Mouse (Mus musculus) hematopoietic stem cell, adult 5-6 weeks (primary cell): ENCODE results near the gene Axin2. TPM values are rescaled to one million over a fixed set of nuclear protein-coding genes. Genes with fewer than 3 reads are reported as not detected.
A peak's percentile ranks its signal among the peaks of the same experiment; 100 is the strongest.
"Not testable (repeated sequence)": the region's sequence is repeated elsewhere in the genome, so short reads cannot be mapped to it uniquely, and the experiment has no call there.

ENCODE experiments used
- ATAC-seq, 2 experiments: fragments of 125-278 bp in 1 of 2; replicated peaks in 1 of 2; 2 replicates each; pipeline ENCODE4 v1.8.0; 2016 to 2017; ENCODE audit warnings: inconsistent platforms in 2 of 2, mild to moderate bottlenecking in 2 of 2, moderate number of reproducible peaks in 2 of 2, low read depth in 1 of 2, moderate TSS enrichment in 1 of 2; ENCODE audit not compliant: low FRiP score in 2 of 2, poor library complexity in 2 of 2, severe bottlenecking in 2 of 2, insufficient read depth in 1 of 2, low TSS enrichment in 1 of 2
- total RNA-seq: library from RNA; stranded (forward); fragments of 172-1452, 232-1000 nt; gene quantifications from 2 replicates; pipeline ENCODE4 v1.2.3, GENCODE M21; 2017

The Axin2 gene
- total RNA-seq = 0.69 and 1.2 TPM in 2 replicates

DNA sequence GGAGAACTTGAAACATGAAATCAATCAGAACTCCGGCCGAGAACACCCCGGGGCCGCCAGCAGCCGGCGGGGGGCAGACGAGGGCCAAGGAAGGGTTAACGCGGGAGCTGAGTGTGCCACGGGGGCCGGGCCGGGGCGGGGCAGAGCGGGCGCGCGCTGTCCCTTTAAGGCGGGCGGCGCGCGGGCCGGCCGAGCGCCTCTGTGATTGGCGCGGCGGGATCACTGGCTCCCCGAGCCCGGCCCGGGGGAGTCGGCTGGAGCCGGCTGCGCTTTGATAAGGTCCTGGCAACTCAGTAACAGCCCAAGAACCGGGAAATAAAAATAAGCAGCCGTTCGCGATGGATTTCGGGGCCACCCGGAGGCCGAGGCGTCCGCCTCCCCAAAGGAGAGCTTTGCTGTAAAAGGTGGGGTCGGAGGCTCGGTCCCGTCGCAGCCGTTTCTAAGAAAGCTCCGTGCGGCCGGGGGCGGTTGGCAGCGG lies at the start of gene Axin2:
TSS of gene Axin2 (plus strand) at position 192 of the 478 bp plus-strand sequence.
- peak; percentile 77 for ATAC-seq

GRCm38 (mm10) chr11:108871284-108871683 lies 48.9 kb upstream of the Axin2 start:
- not testable (repeated sequence) for ATAC-seq

DNA sequence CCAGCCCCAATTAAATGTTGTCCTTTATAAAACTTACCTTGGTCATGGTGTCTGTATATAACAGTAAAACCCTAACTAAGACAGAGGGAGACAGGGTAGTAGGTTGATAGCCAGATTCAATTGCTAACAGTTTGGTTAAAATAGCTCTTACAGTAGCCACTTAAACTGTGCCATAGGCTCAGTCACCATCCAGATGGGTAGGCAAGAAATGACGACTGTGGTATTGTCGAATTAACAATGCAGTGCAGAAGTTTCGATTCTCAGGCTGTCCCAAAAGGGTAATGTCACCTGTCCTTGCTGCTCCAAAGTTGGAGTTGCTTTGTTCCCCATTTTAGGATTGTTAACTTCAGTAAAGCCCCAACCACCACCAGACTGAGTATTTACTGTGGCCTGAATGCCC lies 48.4 kb upstream of the Axin2 start:
- no peak for ATAC-seq

DNA sequence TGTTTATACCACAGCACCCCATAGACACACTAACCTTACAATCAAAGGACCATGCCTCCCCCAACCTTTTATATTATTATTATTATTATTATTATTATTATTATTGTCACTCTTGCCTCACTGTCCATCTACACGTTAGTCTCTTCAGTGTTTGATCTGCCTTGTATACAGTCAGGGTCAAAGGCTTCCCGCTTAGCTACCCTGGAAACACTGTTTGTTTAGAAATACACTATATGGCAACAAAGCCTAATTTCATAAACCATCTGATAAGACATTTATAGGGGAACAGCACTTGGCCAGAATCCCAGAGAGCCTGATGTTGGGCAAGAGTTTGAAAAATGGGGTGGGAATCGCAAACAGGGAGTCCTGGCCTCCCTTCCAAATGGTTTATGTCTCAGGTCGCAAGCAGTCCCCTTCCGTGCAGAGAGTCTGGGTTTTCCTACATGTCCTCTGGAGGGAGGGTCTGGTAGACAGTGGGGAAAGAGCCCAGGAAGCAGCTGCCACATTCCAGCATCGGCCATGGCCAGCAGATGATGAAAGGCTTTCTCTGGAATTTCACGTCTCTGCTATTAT lies 43.4 kb upstream of the Axin2 start:
- no peak for ATAC-seq

DNA sequence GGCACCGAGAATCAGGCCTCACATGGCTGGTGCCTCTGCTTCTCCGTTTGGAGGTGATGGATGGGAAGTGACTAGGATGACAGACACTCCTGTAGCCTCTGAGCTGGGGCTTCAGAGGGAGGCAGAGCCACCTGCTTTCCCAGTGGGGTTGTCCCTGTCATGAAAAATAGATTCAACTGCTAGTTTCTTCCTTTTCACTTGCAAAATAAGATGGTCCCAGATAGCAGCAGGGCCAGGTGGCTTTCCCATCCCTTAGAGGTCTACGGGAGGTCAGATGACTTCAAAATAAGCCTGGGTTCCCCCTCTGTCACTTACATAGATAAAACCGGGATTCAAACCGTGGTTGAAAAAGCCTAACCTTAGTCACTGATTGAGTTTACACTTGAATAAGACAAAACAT lies 42.6 kb upstream of the Axin2 start:
- no peak for ATAC-seq

- ATAC-seq = no peak
These were observed 39.6 kb upstream of the Axin2 start for GRCm38 (mm10) chr11:108880546-108880945.

GRCm38 (mm10) chr11:108881662-108882061 lies 38.5 kb upstream of the Axin2 start:
- no peak for ATAC-seq

DNA sequence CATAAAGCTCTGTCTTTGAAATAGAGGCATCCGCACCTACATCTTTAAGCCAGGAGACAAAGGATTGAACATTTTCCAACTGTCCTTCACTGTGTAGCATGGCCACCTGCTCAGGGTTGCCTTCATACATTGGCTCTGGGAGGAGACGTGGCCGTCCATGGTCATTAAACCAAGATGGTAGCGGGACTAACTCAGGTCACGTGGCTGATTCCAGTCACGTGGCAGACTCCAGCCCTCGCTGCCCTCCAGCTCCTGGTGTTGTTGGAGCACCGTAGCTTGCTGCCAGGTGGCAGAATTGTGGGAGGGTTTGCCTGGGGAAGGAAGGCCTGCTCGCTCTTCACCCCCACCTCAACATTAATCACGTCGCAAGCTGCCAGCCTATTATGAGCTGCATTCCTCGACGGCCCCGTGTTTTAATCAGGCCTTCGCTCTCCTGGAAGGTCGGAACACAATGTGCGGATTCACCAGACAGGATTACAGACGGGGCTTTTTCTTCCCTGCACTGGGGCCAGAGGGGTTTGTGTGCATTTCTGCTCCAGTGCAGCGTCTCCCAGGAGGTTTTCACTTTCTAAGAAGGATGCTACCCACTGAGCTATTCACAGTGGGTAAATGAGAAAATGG lies 34.8 kb upstream of the Axin2 start:
- ATAC-seq = no peak

- ATAC-seq = no peak
These were observed 34.1 kb upstream of the Axin2 start for GRCm38 (mm10) chr11:108886060-108886459.

DNA sequence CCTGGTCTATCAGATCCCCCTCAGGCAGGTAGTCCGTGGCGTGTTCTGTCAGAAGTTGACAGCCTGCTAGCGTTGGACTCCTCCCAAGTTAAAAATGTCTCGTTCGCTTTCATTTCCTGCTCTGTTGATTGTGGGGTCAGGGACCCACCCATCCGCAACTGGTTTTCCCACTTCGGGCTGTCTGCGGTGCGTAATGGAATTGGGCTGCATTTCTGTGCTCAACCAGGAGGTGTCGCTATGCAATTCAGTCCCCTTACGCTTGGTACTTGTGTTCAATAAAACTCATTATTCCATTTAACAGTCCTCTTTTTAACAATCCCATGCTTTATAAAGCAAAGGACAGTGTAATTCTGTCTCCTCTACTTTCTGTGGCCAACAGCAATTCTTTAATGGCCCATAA lies 31.0 kb upstream of the Axin2 start:
- ATAC-seq = no peak

DNA sequence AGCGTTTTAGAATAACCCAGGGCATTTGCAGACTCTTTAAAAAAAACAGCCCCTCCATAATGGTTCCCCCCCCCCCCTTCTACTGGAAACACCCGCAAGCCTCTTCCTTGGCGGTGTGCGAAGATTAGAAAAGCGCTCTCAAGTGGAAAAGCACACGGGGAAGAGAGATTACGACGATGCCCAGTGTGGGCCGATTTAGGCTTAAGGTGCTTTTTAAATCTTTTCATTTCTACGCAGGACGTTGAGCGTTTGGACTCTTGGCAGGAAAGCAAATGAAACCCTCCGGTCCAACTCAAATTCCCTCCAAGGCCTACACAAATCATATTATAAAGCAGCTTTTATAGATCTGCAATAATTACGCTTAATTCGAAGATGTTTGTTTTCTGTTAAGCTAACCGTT lies 29.6 kb upstream of the Axin2 start:
- no peak for ATAC-seq

DNA sequence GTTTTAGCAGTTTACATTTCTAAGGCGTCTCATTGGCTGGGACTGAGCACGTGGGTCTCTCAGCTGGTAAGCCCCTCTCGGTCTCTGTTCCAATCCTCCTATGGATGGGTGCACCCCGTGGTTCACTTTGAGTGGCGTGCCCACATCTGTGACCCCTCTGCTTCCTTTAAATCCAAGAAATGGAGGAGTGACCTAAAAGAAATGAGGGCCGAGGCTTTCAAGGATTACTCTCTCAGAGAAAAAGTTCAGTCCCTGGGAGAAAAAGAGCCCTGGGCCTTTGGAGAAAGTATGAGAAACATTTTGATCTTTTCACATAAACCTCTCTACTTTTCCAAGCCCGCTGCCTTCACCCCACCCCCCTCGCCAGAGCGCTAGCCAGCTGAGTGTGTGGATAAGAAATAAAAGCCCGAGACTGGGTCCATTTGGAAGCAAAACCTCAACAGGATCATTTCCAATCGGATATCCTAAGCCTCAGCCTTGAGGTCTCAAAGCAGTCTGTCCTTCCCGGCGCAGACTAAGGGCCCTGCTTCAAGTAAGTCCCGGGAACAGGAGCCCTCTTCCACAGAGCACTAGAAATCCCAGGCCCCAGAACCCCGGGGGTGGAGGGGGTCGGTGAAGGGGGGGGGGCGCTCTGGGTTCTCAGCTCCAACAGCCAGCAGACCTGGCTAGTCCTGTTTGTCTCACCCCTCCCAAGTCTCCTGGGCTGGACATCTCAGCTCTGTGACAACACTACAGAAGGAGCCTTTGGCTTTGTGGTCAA lies 28.9 kb upstream of the Axin2 start:
- ATAC-seq = no peak

- ATAC-seq = no peak; a peak in 1 of 4 replicates
These were observed 28.2 kb upstream of the Axin2 start for GRCm38 (mm10) chr11:108891871-108892380.

DNA sequence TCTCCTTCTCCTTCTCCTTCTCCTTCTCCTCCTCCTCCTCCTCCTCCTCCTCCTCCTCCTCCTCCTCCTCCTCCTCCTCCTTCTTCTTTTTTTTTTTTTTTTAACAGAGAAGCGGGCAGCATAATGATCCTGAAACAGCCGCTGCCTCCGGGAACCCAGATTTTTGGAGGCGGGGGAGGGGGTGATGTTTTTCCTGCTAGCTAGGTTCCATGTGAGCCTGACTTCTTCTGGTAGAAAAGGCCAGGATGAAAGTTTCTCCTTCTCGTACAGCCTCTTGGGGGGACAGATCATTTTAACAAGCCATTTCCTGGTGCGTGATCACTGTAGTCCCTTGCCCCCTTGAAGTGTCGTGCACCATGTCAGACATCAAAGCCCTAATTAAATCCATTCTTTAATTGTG lies 27.7 kb upstream of the Axin2 start:
- no peak for ATAC-seq

DNA sequence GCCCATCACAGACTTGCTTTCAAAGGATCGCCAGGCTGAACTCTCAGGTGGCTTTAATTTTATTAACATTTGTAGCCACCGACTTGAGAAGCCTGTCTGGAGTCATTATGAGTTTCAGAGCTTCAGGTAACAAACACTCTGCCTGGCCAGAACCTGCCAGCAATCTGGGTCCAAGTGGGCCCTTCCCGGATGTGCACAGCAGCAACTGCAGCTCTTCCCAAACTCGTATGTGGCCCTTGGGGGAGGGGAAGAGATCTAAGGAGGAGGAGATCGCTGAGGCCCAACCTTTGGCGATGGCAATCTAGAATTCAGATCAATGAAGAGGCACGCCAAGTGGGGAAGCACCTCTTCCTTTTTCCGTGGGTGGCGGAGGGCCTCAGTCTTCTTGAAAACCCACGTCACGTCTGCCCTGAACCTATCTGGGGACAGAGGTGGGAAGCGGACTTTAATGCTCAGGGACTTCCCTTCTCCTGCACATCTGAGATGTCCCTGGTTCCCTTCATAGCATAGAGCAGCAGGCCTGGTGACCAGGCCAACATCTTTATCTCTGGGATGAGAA lies 26.8 kb upstream of the Axin2 start:
- ATAC-seq = no peak

GRCm38 (mm10) chr11:108893855-108894510 lies 26.2 kb upstream of the Axin2 start:
- ATAC-seq = no peak

DNA sequence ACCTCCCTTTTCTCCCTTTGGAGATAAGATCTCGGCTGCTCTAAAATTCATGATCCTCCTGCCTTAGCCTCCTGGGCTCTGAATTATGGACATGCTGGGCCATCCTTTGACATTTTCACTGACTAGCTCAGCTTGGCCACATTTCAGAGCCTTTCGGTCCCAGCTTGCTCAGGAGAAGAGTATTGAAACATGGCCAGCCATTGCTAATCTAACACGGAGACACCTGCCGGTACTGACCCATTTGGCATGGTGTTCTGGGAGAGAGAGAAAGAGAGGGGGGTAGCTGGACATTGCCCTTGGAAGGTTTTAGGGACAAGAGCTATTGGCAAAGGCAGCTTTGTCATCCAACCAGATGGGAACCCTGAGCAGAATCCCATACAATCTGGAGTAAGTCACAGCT lies 23.1 kb upstream of the Axin2 start:
- ATAC-seq = no peak

DNA sequence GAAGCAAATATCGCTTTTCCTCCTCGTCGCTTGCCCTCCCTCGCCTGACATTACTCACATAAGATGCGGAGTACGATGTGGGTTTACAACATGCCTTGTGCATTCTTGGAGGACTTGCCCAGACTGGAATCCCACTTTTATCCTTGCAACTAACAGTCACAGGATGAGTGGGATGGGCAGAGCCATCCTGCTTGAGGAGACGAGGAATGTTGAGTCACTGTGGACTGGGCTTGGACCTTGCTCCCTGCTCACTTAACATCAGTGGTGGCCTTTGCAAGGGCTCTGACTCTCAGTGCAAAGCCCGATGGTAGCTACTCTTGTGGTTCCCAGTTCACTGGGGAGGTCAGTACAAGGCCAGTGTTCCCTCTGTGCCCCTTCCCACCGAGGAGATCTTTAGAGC lies 22.1 kb upstream of the Axin2 start:
- ATAC-seq = no peak
